Mouse (Mus musculus) liver, embryonic 14.5 days (tissue): Measurements from ENCODE around the gene Slc44a5.

Source experiments
- CTCF ChIP-seq: IDR thresholded peaks from 2 replicates; pipeline ENCODE4 v1.5.1; 2016; ENCODE audit warnings: antibody characterized with exemption, low read depth, control low read depth
- EP300 ChIP-seq: IDR thresholded peaks from 2 replicates; pipeline ENCODE4 v1.6.1; 2016; ENCODE audit warnings: antibody characterized with exemption, low read depth

- no peak for TF ChIP-seq CTCF
- no peak for TF ChIP-seq EP300
Measured at GRCm38 (mm10) chr3:153967447-153967846, 5.8 kb upstream of the Slc44a5 start.
